Mouse (Mus musculus) stomach, postnatal 0 days (tissue): Measurements from ENCODE around the gene Map3k21.

ENCODE experiments used
- CTCF ChIP-seq: IDR thresholded peaks from 2 replicates; pipeline ENCODE4 v1.5.1; 2016; ENCODE audit warnings: antibody characterized with exemption, low read depth, mild to moderate bottlenecking, moderate library complexity
- EP300 ChIP-seq: optimal IDR thresholded peaks from 2 replicates; pipeline ENCODE3; 2016; ENCODE audit warnings: antibody characterized with exemption

- TF ChIP-seq EP300 (no peak), CTCF (peak; percentile 100)
Observed at GRCm38 (mm10) chr8:125950007-125950940, 40.0 kb downstream of the Map3k21 start.
